Mouse (Mus musculus) liver, postnatal 0 days (tissue): ENCODE measurements at regions not wholly inside any gene's neighbourhood (a gene's known extent, or its start where the extent isn't known, plus 50 kb on each side); places are given as distances from the start of the nearest gene placed in this dataset.
A peak's percentile ranks its signal among the peaks of the same experiment; 100 is the strongest.
"Not testable (repeated sequence)": the region's sequence is repeated elsewhere in the genome, so short reads cannot be mapped to it uniquely, and the experiment has no call there.

Source experiments
- ATAC-seq: fragments of 200-750 bp; cut with Nextera tagmentation; 2 replicates; pipeline ENCODE4 v1.8.0; 2017; ENCODE audit warnings: mild to moderate bottlenecking, moderate library complexity
- DNase-seq: peaks from one replicate; pipeline ENCODE4 v3.0.0-alpha.2; 2016
- H3K27ac ChIP-seq: fragments of 300-500 bp; sonication (generic); 2 replicates; pipeline ENCODE4 v1.5.1; 2014; ENCODE audit warnings: antibody characterized with exemption, moderate library complexity, mild to moderate bottlenecking, low read depth
- H3K27me3 ChIP-seq: fragments of 300-500 bp; sonication (generic); 2 replicates; pipeline ENCODE4 v1.6.1; 2014; ENCODE audit warnings: low read length, control low read depth, mixed read lengths; ENCODE audit not compliant: insufficient read depth
- H3K36me3 ChIP-seq: fragments of 300-500 bp; sonication (generic); replicated peaks from 2 replicates; pipeline ENCODE4 v1.6.1; 2014; ENCODE audit warnings: mild to moderate bottlenecking, control low read depth, low read length, moderate library complexity, mixed read lengths; ENCODE audit not compliant: insufficient read depth
- H3K4me1 ChIP-seq: fragments of 300-500 bp; sonication (generic); 2 replicates; pipeline ENCODE4 v1.6.1; 2014; ENCODE audit warnings: antibody characterized with exemption, mild to moderate bottlenecking, control low read depth; ENCODE audit not compliant: insufficient read depth
- H3K4me2 ChIP-seq: fragments of 300-500 bp; sonication (generic); 2 replicates; pipeline ENCODE4 v1.6.1; 2014; ENCODE audit warnings: low read depth, mild to moderate bottlenecking, low read length, moderate library complexity, mixed read lengths
- H3K4me3 ChIP-seq: fragments of 300-500 bp; sonication (generic); 2 replicates; pipeline ENCODE4 v1.5.1; 2014; ENCODE audit warnings: low read depth, low read length
- H3K9ac ChIP-seq: fragments of 300-500 bp; sonication (generic); replicated peaks from 2 replicates; pipeline ENCODE4 v1.6.1; 2014; ENCODE audit warnings: mild to moderate bottlenecking, moderate library complexity
- H3K9me3 ChIP-seq: fragments of 300-500 bp; sonication (generic); 2 replicates; pipeline ENCODE4 v1.6.1; 2016; ENCODE audit warnings: mild to moderate bottlenecking, control low read depth, low read length, mixed read lengths
- CTCF ChIP-seq: sonication (generic); IDR thresholded peaks from 2 replicates; pipeline ENCODE4 v1.5.1; 2016; ENCODE audit warnings: antibody characterized with exemption, low read depth
- EP300 ChIP-seq: IDR thresholded peaks from 2 replicates; pipeline ENCODE4 v1.6.1; 2016; ENCODE audit warnings: antibody characterized with exemption, low read depth, mild to moderate bottlenecking
- WGBS: fragments of 180-500 bp; shearing (Covaris S2); extraction: QIAGEN DNeasy Blood & Tissue Kit; methylation state at CpG from one replicate; pipeline ENCODE4 v1.1.7; 2014; ENCODE audit not compliant: insufficient replicate concordance; 5-methylcytosine and 5-hydroxymethylcytosine counted together

DNA sequence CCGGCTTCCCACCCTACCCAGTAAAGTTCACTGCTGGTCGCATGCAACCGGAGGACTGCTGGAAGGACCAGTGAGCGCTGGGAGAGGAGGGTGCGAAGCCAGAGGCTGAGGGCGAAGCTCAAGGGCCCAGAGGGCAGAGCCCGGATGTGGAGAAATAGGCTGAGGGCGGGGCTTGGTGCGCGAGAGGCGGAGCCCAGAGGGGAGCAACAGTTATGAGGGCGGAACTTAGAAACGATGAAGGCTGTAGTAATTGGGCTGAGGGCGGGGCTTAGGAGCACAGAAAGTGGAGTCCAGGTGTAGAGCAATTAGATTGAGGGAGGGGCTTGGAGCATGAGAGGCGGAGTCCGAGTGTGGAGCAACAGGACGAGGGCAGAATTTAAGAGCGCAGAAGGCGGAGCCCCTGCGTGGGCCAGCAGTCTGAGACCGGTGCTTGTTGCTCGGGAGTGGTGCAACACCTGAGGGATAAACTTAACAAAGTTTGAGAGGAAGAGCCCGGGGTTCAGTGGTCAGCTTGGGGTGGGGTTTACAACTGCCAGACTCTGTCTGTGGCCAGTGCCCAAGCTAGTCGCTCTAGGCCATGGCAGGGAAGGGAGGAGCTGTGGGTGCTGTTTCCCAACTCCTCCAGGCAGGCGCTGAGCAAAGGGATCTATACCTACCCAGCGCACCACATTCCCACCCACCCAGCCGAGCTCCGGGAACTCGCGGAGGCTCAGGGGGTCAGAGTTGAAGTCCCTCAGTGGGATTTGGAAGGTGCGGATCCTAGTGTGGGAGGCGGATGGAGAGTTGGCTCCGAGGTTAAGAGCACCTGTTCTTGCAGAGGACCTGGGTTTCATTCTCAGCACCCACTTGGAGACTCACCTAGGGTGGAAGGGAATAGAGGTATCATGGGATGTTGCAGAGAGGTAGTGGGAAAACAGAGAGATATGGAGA is 216.2 kb downstream of the Samd9l start:
- 44% methylated on average over 33 of the region's 33 CpGs for WGBS
- Histone ChIP-seq H3K4me3 (no peak overlapping the region), H3K27ac (no peak overlapping the region), H3K4me1 (no peaks in the 10 kb centered on the region), H3K27me3 (no peaks in the 10 kb centered on the region), H3K9me3 (peaks cover 13% of the 10 kb centered on the region), H3K4me2 (peak overlapping the region; percentile 18; the same call in 1 of the 2 replicates), H3K9ac (no peak overlapping the region), H3K36me3 (no peaks in the 10 kb centered on the region)
- DNase-seq (peak; percentile 79), ATAC-seq (peak; percentile 93)
- no peak for TF ChIP-seq EP300
- no peak for TF ChIP-seq CTCF

DNA sequence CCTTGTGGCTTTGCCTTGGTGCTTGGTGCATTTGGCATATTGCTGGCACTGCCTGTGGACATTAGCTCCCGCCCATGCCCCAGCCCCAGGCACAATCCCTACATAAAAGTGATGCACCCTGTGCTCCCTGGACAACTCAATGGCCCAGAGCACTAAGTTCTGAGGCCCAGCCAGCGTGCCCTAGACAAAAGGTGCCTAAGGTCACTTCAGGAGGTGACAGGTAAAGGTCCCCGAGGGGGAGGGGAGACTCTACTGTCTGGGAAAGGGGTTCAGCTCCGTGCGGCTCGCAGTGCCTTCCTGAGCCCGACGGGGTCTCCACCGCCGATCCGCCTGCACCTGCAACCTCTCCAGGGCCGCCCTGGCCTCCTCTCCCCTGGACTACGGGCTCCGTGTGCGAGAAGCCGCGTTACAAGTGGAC is 216.9 kb downstream of the Samd9l start:
- DNase-seq, ATAC-seq, H3K4me3 ChIP-seq, H3K4me1 ChIP-seq, H3K9ac ChIP-seq, H3K36me3 ChIP-seq, H3K27me3 ChIP-seq, H3K27ac ChIP-seq: not testable (repeated sequence)
- Histone ChIP-seq H3K4me2 (0 out of 2 replicates have a peak overlapping the region, but pooled peaks have one; percentile 18), H3K9me3 (peaks cover 13% of the 10 kb centered on the region)
- WGBS = 34% methylated on average over 17 of the region's 17 CpGs

DNA sequence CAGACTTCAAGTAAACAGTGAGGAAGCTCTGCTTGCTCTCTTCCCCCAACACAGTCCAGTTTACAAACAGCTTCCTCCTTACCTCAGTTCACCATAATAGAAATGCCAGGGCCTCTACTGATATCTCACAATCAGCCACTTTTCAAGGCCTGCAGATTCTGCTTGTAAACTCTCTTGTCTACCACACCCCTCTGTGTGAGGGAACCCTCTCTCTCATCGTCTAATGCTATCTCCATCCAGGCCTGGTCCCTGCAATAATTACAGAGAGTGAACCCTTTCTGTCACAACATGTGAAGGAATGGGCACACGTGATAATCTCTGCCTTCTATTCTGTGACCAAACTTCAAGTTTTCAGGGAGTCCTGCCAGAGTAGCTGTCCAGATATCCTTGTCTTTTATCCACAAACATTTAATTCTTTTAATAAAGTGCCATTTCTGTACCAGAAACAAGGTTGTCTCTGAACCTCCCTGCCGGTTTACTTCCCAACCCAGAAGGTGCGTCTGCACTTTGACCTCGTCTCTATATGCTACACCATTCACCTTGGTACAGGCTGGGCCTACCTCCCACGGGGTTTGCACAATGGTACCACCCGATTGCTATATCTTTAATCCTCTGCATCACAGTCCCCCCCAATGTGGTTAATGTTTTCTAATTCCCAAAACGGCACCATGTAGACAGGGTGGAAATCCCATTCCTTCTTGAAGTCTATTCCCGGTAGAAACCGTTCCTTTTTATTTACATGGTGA is 219.6 kb downstream of the Samd9l start:
- DNase-seq, H3K36me3 ChIP-seq, H3K27me3 ChIP-seq, H3K9ac ChIP-seq, H3K4me1 ChIP-seq, ATAC-seq, H3K27ac ChIP-seq, H3K4me3 ChIP-seq, H3K4me2 ChIP-seq: not testable (repeated sequence)
- WGBS = 62% methylated on average over 7 of the region's 10 CpGs
- H3K9me3 ChIP-seq = peaks cover 13% of the 10 kb centered on the region

DNA sequence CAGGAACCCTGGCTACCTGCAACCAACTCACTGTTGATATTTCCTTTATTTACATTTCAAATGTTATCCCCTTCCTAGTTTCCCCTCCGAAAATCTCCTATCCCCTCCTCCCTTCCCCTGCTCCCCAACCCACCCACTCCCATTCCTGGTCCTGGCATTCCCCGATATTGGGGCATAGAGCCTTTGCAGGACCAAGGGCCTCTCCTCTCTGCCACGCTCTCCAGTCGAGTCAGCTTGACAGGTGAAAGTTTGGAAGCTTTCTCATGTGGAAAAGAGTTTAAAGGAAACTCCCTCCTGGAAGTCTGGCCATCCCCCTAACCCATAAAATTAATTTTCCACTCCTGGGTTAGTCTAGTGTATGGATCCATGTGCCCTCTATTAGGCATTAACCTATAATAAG is 229.9 kb downstream of the Samd9l start:
- H3K36me3 ChIP-seq, H3K9me3 ChIP-seq, H3K9ac ChIP-seq, H3K27me3 ChIP-seq, DNase-seq, H3K4me1 ChIP-seq, ATAC-seq, H3K27ac ChIP-seq, H3K4me3 ChIP-seq, H3K4me2 ChIP-seq: not testable (repeated sequence)
- 67% methylated on average over 3 of the region's 4 CpGs for WGBS

DNA sequence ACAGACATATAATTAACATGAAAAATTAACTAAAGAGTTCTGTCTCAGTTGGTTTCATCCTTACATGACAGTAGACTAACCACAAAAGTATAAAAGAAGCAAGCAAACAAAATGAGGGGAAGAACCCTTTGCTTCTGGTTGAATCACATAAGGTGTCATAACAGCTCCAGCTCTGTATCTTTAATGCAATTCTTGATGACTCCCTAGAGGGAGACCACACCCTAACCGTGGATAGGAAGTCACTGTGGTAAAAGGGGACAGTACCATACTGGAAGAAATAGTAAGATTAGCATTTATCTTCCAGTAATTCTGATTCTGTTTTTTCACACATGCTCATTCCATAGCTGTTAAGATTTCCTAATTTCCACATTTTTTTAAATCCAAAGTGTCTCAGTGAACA is 233.2 kb downstream of the Samd9l start:
- WGBS = 33% methylated on average over 1 of the region's 1 CpGs
- H3K27ac ChIP-seq, H3K4me2 ChIP-seq, H3K9me3 ChIP-seq, H3K4me3 ChIP-seq, DNase-seq, H3K36me3 ChIP-seq, H3K27me3 ChIP-seq, H3K9ac ChIP-seq, H3K4me1 ChIP-seq: not testable (repeated sequence)
- peak; percentile 40; the same call in 1 of the 2 replicates for ATAC-seq

DNA sequence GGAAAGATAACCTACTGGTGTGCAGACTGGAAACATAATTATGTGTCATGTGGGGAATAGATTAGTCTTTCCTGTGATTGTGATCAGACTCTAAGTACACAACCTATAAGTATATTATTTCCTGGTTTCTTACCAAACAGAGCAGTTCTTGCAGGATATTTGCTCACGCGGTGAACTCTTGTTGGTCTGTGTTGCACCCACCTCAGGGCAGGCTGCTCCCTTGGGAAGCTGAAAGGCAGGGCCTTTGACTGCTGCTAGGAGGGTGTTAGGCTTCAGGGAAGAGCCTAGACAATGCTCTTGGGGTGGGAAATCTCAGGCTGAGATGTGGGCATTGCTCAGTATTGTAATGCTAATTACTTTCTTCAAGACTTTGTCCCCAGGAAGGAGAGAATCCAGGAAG is 247.5 kb downstream of the Samd9l start:
- not testable (repeated sequence) for H3K9ac ChIP-seq, H3K36me3 ChIP-seq, ATAC-seq, DNase-seq, H3K9me3 ChIP-seq, H3K4me2 ChIP-seq, H3K4me3 ChIP-seq, H3K27ac ChIP-seq, H3K4me1 ChIP-seq, H3K27me3 ChIP-seq
- 42% methylated on average over 2 of the region's 2 CpGs for WGBS

DNA sequence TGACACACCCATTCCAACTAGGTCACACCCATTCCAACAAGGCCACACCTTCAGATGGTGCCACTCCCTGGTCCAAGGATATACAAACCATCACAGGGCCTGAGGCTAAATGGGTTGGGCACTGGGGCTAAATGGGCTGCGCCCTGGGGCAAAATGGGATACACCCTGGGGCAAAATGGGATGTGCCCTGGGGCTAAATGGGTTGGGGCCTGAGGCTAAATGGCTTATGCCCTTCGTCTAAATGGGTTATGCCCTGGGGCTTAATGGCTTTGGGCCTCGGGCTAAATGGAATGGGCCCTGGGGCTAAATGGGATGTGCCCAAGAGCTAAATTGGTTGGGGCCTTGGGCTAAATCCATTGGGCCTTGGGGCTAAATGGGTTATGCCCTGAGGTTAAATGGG is 261.5 kb downstream of the Samd9l start:
- 76% methylated on average over 3 of the region's 3 CpGs for WGBS
- H3K9ac ChIP-seq, H3K36me3 ChIP-seq, H3K4me1 ChIP-seq, H3K4me3 ChIP-seq, H3K4me2 ChIP-seq, H3K27me3 ChIP-seq, ATAC-seq, H3K9me3 ChIP-seq, H3K27ac ChIP-seq: not testable (repeated sequence)
- DNase-seq = peak; percentile 11

DNA sequence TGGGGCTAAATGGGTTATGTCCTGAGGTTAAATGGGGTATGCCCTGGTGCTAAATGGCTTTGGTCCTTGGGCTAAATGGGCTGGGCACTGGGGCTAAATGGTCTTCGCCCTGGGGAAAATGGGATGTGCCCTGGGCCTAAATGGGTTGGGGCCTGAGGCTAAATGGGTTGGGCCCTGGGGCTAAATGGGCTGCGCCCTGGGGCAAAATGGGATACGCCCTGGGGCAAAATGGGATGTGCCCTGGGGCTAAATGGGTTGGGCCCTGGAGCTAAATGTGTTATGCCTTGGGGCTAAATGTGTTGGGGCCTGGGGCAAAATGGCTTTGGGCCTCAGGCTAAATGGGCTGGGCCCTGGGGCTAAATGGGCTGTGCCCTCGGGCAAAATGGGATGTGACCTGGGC is 265.6 kb downstream of the Samd9l start:
- H3K4me1 ChIP-seq, ATAC-seq, H3K27me3 ChIP-seq, H3K36me3 ChIP-seq, H3K9ac ChIP-seq, DNase-seq, H3K4me2 ChIP-seq, H3K9me3 ChIP-seq, H3K4me3 ChIP-seq, H3K27ac ChIP-seq: not testable (repeated sequence)
- WGBS = 63% methylated on average over 4 of the region's 4 CpGs

DNA sequence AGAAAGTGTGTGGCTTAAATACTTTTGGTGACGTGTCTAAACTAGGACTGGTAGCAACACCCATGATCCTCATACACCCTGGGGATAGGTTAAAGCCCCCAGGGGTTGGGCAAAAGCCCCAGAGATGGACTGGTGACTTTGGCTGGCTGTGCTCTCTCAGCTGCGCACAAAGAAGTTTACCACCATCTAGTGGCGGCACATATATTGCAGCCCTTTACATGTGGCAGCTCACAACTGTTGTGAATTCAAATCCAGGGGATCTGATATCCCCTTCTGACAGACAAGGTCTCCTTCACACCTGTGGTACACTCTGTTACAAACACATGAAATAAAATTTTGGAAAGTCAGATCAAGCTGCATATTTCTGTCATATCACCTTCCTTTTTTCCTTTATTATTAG is 283.1 kb downstream of the Samd9l start:
- 13% methylated on average over 1 of the region's 3 CpGs for WGBS
- DNase-seq, H3K27me3 ChIP-seq, H3K36me3 ChIP-seq, H3K27ac ChIP-seq, H3K4me2 ChIP-seq, ATAC-seq, H3K9ac ChIP-seq, H3K9me3 ChIP-seq, H3K4me3 ChIP-seq, H3K4me1 ChIP-seq: not testable (repeated sequence)
